Mouse (Mus musculus) olfactory bulb, adult 2 months (tissue): ENCODE results near the gene Dab2ip.

Experiments
- CTCF ChIP-seq: fragments of 200-500 bp; IDR thresholded peaks from 2 replicates; pipeline ENCODE4 v1.5.1; 2012; ENCODE audit warnings: low read depth, mild to moderate bottlenecking, low read length, moderate library complexity; ENCODE audit not compliant: insufficient read depth
- POLR2A ChIP-seq: fragments of 200-500 bp; IDR thresholded peaks from 2 replicates; pipeline ENCODE4 v1.6.1; 2012; ENCODE audit warnings: mild to moderate bottlenecking, low read depth, low read length, moderate library complexity; ENCODE audit not compliant: insufficient read depth

DNA sequence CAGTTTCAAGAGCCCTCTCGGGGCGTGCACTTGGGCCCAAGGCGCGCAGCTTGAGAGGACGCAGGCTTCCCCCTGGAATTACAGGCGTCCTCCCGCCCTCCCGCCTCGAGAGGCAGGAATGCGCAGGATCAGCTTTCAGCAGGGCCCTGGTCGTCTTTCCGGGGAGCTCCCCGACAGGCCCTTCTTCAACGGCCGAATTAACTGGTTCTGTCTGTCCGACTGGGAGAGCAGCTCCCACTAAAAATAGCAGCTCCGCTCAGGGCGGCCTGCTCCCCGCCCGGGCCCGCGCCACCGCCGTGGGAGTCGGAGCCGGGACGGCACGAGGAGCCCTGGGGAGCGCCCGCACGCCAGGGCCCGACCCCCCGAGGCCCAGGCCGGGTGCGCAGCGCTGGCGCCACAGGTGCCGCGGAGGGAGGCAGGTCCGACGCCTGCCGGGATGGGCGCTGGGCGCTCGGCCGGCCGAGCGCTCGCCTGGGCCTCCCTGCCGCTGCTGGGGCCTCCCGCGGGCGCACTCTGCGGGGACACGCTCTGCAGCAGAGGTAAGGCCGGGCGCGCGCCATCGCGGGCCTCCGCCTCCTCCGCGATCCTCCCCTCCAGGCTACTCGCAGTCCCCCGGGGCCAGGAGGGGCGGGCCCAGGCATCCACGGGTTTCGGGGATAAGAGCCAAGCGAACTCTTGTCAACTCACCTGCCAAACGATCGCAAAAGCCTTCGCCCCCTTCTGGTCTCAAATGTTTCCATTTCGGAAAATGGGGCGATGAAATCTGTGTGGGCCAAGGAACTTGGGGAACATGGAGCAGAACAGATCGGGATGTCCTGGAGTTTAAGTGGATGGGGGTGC is 23.7 kb downstream of the Dab2ip start:
- TF ChIP-seq POLR2A (no peak), CTCF (no peak)
